Mouse (Mus musculus) limb, embryonic 12.5 days (tissue): Measurements from ENCODE around the gene Nrros. TPM values are rescaled to one million over a fixed set of nuclear protein-coding genes. Genes with fewer than 3 reads are reported as not detected.

Experiments
- ATAC-seq: fragments of 200-750 bp; cut with Nextera tagmentation; 2 replicates; pipeline ENCODE4 v1.8.0; 2017; ENCODE audit warnings: low read depth, moderate TSS enrichment; ENCODE audit not compliant: insufficient number of reproducible peaks, insufficient read depth, low FRiP score, low TSS enrichment
- H3K27ac ChIP-seq: fragments of 300-500 bp; sonication (generic); 2 replicates; pipeline ENCODE4 v1.5.1; 2016; ENCODE audit warnings: mild to moderate bottlenecking, moderate library complexity
- H3K27me3 ChIP-seq: fragments of 300-500 bp; sonication (generic); 2 replicates; pipeline ENCODE4 v1.6.1; 2016; ENCODE audit warnings: mild to moderate bottlenecking, moderate library complexity
- H3K36me3 ChIP-seq: fragments of 300-500 bp; sonication (generic); 2 replicates; pipeline ENCODE4 v1.6.1; 2016; ENCODE audit warnings: mild to moderate bottlenecking, moderate library complexity
- H3K4me1 ChIP-seq: fragments of 300-500 bp; sonication (generic); replicated peaks from 2 replicates; pipeline ENCODE4 v1.6.1; 2016
- H3K4me2 ChIP-seq: fragments of 300-500 bp; sonication (generic); 2 replicates; pipeline ENCODE4 v1.6.1; 2016; ENCODE audit warnings: mild to moderate bottlenecking, moderate library complexity
- H3K4me3 ChIP-seq: fragments of 300-500 bp; sonication (generic); replicated peaks from 2 replicates; pipeline ENCODE4 v1.5.1; 2016; ENCODE audit warnings: mild to moderate bottlenecking
- H3K9ac ChIP-seq: fragments of 300-500 bp; sonication (generic); replicated peaks from 2 replicates; pipeline ENCODE4 v1.6.1; 2016; ENCODE audit warnings: mild to moderate bottlenecking, moderate library complexity
- H3K9me3 ChIP-seq: fragments of 300-500 bp; sonication (generic); 2 replicates; pipeline ENCODE4 v1.6.1; 2016; ENCODE audit warnings: mild to moderate bottlenecking, moderate library complexity
- WGBS: fragments of 180-500 bp; shearing (Covaris S2); methylation state at CpG from one replicate; pipeline ENCODE4 v1.1.7; 2016; 5-methylcytosine and 5-hydroxymethylcytosine counted together
- polyA plus RNA-seq: library from polyadenylated mRNA; unstranded; fragments of >200 nt; fragmentation: Nextera tagmentation; extraction: Ambion mirVana; gene quantifications from 2 replicates; pipeline ENCODE4 v1.2.1, GENCODE M21; 2016

Gene Nrros
- polyA plus RNA-seq, result 9.4 and 9.9 TPM in 2 replicates

DNA sequence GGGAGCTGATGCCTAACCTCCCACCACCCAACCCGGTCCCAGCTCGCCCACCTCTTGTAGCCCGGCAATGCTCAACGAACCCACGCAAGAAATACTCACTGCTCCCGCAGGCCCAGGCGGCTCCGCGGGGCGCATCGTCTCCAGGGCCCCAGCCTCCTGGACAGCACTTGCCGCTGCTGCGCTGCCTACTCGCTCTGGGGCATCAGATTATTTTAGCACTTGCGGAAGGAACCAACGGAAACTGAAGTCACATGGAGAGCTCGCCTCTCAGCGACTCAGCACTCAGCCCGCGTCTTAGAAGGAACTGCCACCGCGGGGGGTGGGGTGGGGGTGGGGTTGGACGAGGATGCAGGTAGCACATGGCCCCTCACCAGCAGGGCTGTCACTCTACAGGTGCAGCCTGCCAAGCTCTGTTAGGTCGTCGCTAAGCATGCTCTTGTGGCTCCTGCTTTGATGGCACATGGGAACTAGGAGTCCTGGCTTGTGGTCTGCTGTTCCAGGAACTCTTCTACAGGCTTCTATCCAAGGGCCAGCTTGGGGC is at the start of gene Nrros:
Nrros (minus strand) TSS at position 314 of the 541 bp plus-strand sequence.
- H3K4me3 ChIP-seq, result peak within 1 kb of the TSS; percentile 46
- peaks cover 11% of the 10 kb centered on the region for H3K4me1 ChIP-seq
- no peaks in the 10 kb centered on the region for H3K36me3 ChIP-seq
- peaks cover 14% of the 10 kb centered on the region for H3K27me3 ChIP-seq
- no peak for ATAC-seq
- H3K27ac ChIP-seq, result no peak within 1 kb of the TSS
- WGBS, result 3% methylated on average over 25 of the region's 25 CpGs
- H3K4me2 ChIP-seq, result peak within 1 kb of the TSS; percentile 84
- H3K9ac ChIP-seq, result peak within 1 kb of the TSS; percentile 55
- H3K9me3 ChIP-seq, result no peaks in the 10 kb centered on the region

DNA sequence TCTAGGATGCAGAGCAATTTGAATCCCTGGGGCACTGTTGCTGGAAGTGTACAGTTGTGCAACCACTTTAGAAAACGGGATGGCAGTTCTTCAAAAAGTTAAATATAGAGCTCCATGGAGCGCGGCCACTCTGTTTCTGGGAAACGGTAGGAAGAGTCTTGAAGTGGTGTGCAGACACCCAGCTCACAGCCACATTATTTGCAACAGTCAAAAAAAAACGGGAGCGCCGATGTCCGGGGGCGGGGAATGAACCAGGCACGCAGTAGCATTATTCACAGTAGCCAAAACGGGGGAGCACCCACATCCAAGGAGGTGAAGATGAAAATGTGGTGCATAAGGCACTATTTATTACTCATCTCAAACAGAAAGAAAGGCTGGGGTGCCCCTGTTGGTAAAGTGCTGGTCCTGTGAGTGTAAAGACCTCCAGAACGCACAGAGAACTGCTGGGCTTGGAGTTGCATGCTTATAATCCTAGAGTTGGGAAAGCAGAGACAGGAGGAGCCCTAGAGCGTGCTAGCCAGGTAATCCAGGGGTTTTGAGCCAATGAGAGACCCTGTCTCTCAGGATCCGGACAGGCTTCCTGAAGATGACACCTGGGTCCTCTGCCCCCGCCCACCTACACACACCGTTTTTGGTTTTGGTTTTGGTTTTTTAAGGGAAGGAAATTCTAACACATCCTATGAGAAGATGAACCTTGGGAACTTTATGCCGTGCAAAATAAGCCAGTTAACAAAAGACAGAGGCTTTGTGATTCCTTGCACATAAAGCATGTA is 49.6 kb upstream of the Nrros start:
- no peak for ATAC-seq

DNA sequence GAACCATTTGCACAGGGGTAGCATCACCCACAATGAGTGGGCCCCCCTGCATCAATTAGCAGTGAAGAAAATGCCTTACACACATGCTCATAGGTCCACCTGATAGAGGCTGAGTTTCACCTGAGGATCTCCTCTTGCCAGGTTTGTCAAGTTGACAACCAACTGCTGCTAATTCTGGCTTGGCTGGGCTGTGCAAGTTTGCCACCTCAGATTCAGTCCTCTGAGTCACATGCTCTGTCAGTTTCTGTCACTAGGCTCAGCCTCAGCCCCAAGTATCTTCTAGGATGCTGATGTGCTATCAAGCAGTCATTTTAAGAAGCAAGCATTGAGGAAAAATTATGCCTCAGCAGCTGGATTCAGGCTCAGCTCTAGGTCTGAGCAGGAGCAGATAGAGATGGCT is 48.8 kb upstream of the Nrros start:
- Histone ChIP-seq H3K27ac (no peak overlapping the region), H3K4me1 (no peaks in the 10 kb centered on the region), H3K27me3 (no peaks in the 10 kb centered on the region; the same call in 1 of the 2 replicates), H3K4me3 (no peak overlapping the region), H3K9me3 (peaks cover 8% of the 10 kb centered on the region; the same call in 1 of the 2 replicates), H3K4me2 (no peak overlapping the region), H3K9ac (no peak overlapping the region), H3K36me3 (no peaks in the 10 kb centered on the region)
- no peak for ATAC-seq

More for the DNA sequence above, 49.6 kb upstream of the Nrros start:
- no peaks in the 10 kb centered on the region for H3K9me3 ChIP-seq
- H3K27ac ChIP-seq, result no peak overlapping the region
- no peaks in the 10 kb centered on the region for H3K36me3 ChIP-seq
- WGBS, result 76% methylated on average over 17 of the region's 17 CpGs
- H3K4me2 ChIP-seq, result no peak overlapping the region
- H3K4me1 ChIP-seq, result no peaks in the 10 kb centered on the region
- H3K4me3 ChIP-seq, result no peak overlapping the region
- H3K9ac ChIP-seq, result no peak overlapping the region
- H3K27me3 ChIP-seq, result no peaks in the 10 kb centered on the region; the same call in 1 of the 2 replicates

DNA sequence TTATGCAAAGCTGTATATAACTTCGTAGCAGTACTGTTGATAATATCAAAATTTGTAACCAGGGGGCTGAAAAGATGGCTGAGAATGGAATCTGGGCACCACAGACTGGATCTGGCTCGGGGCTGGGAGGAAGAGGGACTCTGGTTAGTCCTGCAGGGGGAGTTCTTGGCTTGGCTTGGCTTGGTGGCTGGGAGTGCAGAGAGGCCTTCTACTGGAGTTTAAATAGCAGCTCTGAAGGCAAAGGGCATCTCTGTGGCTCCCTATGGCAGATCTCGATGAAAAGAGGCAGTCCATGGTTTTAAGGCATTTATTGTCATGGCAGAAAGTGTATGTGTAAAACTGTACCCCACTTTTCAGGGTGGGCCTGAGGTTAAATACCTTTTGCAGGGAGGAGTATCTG is 39.5 kb upstream of the Nrros start:
- ATAC-seq, result no peak
- Histone ChIP-seq H3K27ac (no peak overlapping the region), H3K4me1 (peaks cover 9% of the 10 kb centered on the region), H3K9me3 (peaks cover 8% of the 10 kb centered on the region; the same call in 1 of the 2 replicates), H3K9ac (no peak overlapping the region), H3K27me3 (no peaks in the 10 kb centered on the region), H3K4me2 (no peak overlapping the region), H3K4me3 (no peak overlapping the region), H3K36me3 (no peaks in the 10 kb centered on the region)
- 56% methylated on average over 3 of the region's 3 CpGs for WGBS

DNA sequence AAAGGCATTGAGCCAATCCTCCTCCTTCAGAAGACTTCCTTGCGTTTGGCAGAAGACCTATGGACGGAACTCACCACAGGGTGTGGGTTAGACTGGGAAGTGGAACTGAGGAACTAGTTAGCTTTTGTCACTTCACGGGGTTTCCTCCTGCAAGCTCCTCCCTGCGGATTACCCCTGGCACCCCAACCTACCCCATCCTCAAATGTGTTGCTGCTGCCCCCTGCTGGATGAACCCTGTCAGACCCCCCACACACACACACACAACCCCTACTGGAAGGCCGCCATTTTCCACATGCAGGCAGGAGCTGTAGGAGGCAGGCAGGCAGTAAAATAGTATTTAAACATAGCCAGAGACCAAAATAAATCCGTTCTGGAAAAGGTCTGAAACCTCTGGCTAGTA is 37.3 kb upstream of the Nrros start:
- Histone ChIP-seq H3K36me3 (no peaks in the 10 kb centered on the region), H3K4me3 (no peak overlapping the region), H3K9me3 (no peaks in the 10 kb centered on the region), H3K27ac (no peak overlapping the region), H3K4me1 (peaks cover 9% of the 10 kb centered on the region), H3K9ac (no peak overlapping the region), H3K4me2 (no peak overlapping the region), H3K27me3 (no peaks in the 10 kb centered on the region)
- 67% methylated on average over 6 of the region's 6 CpGs for WGBS
- no peak for ATAC-seq

DNA sequence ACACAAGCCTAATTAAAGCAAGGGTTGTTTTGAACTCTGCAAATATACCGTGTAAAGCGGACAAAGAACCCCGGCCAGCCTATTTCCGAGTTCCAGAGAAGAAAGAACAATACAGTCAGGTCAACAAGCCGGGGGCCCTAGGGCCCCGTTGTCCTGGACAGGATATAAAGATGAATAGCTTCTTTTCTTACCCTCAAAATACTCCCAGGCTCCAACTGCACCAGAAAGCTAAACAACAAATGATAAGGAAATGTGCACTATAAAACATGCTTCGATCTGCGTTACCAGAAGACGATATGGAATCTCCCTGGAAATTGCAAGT is 35.6 kb upstream of the Nrros start:
- Histone ChIP-seq H3K27me3 (no peaks in the 10 kb centered on the region), H3K9me3 (no peaks in the 10 kb centered on the region), H3K27ac (no peak overlapping the region), H3K4me2 (peak overlapping the region; percentile 29; the same call in 1 of the 2 replicates), H3K36me3 (no peaks in the 10 kb centered on the region), H3K9ac (no peak overlapping the region), H3K4me1 (peaks cover 9% of the 10 kb centered on the region), H3K4me3 (no peak overlapping the region)
- no peak for ATAC-seq
- WGBS, result 74% methylated on average over 9 of the region's 9 CpGs

DNA sequence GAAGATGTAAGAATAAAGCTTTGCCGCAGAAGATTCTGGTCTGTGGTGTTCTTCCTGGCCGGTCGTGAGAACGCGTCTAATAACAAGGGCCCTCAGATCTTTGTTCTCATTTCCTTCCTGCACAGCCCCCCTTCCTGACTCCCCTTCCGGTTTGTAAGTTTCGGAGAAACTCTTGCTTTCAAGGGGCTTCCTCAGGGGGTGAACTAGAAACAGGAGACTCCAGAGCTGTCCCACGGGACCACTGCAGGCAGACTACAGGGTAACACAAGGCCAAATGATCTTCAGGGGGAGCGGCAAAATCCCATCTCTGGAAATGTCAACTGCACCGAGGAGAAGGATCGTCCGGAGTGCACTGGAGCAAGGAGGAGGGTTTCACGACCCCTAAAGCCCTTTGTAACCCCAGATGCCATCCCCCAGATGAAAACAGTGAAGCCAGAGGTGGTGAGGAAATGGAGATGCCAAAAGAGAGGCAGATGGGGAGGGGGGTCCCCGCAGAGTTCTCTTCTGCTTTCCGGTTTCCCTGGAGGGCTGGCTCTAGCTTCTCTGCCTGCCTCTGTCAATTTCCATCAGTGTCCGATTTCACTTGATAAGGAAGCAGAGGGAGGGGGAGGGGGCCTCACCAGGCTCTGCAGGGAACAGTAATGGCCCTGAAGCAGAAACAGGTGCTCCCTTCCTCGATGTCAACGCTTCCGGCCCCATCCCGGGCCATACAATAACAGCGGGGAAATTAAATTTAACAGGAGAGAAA is 35.0 kb upstream of the Nrros start:
- Histone ChIP-seq H3K4me2 (peak overlapping the region; percentile 29), H3K4me3 (no peak overlapping the region), H3K4me1 (peaks cover 9% of the 10 kb centered on the region), H3K27ac (0 out of 2 replicates have a peak overlapping the region, but pooled peaks have one; percentile 53), H3K27me3 (no peaks in the 10 kb centered on the region), H3K9ac (no peak overlapping the region), H3K36me3 (no peaks in the 10 kb centered on the region), H3K9me3 (no peaks in the 10 kb centered on the region)
- 56% methylated on average over 21 of the region's 21 CpGs for WGBS
- ATAC-seq, result no peak

DNA sequence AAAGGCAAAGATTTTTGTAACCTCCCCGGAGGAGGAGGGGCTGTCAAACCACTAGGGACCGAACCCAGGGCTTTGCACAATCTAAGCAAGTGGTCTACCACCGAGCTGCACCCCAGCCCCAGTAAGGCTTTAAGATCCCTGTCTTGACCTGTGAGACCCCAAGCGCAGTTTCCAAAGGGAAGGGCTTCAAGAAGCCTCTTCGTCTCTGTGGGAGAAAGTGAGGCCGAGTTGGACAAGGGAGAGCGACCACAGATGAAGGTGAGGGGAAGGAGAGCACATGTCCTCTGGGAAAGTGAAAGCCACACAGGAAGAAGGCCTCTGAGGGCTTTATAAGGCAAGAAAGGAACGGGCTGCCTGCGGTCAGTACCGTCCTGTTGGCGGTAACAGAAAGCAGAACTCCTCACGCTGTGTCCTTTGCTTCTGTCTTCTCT is 24.6 kb upstream of the Nrros start:
- H3K9me3 ChIP-seq, result no peaks in the 10 kb centered on the region
- H3K27me3 ChIP-seq, result no peaks in the 10 kb centered on the region
- no peak overlapping the region for H3K27ac ChIP-seq
- H3K4me3 ChIP-seq, result no peak overlapping the region
- H3K4me2 ChIP-seq, result no peak overlapping the region
- no peak for ATAC-seq
- no peaks in the 10 kb centered on the region for H3K36me3 ChIP-seq
- H3K9ac ChIP-seq, result no peak overlapping the region
- H3K4me1 ChIP-seq, result 0 out of 2 replicates have a peak, but pooled peaks cover 3% of the 10 kb centered on the region
- WGBS, result 57% methylated on average over 10 of the region's 12 CpGs

DNA sequence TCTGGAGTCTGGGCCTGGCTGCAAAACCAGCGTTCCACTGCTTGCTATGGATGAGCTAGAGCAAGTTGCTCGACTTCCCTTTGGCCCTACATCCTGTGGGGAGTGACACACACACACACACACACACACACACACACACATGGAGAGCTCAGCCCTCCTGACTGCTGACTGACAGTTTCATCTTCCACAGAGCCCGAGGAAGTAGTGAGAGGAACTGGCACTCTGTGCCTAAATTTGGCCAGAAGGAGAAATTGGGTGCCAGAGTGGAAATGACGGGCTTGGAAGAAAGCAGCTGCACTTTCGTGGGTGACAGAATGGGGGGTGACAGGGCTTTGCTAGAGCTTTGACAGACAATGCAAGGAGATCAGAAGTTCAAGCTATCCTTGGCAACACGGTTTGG is 23.7 kb upstream of the Nrros start:
- Histone ChIP-seq H3K4me2 (no peak overlapping the region), H3K9me3 (no peaks in the 10 kb centered on the region), H3K27ac (no peak overlapping the region), H3K4me1 (0 out of 2 replicates have a peak, but pooled peaks cover 3% of the 10 kb centered on the region), H3K27me3 (no peaks in the 10 kb centered on the region), H3K9ac (no peak overlapping the region), H3K4me3 (no peak overlapping the region), H3K36me3 (no peaks in the 10 kb centered on the region)
- 73% methylated on average over 6 of the region's 6 CpGs for WGBS
- ATAC-seq, result no peak

DNA sequence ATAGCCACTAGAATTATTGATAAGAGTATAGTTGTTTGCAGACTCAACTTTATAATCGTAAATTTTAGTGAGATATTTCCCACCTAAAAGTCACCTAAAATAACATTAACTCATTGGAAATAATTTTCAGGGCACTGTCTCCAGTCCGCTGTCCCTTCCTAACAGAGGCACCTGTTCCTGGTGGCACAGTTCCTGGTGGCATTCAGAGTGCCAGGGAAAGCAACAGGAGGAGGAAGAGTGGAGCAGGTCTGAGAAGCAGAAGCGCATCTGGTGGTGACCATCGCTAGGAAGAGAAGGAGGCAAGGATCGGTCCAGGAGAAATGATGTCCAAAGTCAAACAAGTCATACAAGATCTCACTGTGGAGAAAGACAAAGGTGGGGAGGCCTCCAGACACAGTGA is 20.7 kb upstream of the Nrros start:
- WGBS, result 96% methylated on average over 5 of the region's 5 CpGs

DNA sequence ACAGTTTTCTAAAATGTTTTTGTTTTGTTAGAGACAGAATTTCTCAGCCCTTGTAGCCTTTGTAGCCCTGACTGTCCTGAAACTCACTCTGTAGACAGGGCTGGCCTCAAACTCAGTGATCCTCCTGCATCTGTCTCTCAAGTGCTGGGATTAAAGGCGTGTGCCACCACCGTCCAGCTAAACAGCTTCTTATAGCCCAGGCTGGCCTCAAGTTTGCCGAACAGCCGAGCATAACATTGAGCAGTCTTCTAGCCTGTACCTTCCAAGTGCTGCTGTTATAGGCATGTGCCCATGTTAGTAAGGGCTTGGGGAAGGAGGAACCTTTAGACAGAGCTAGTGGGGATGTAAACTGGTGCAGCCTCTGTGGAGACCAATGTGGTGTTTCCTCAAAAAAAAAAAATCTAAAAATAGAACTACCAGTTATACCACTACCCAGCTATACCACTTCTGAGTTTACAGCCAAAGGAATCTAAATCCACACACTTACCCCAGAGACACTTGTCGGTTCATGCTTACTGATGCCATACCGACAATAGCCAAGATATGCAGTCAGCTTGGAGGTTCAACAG is 14.0 kb upstream of the Nrros start, which contains the start of gene Bex6:
Bex6 (plus strand) TSS at position 491 of the 569 bp plus-strand sequence.
- Histone ChIP-seq H3K27ac (no peak within 1 kb of the TSS), H3K4me2 (no peak within 1 kb of the TSS), H3K4me1 (peaks cover 5% of the 10 kb centered on the region), H3K36me3 (no peaks in the 10 kb centered on the region), H3K9ac (no peak within 1 kb of the TSS), H3K27me3 (no peaks in the 10 kb centered on the region), H3K4me3 (no peak within 1 kb of the TSS), H3K9me3 (no peaks in the 10 kb centered on the region)
- no peak for ATAC-seq
- WGBS, result 80% methylated on average over 6 of the region's 6 CpGs

More for the DNA sequence above, 20.7 kb upstream of the Nrros start:
- Histone ChIP-seq H3K9ac (no peak overlapping the region), H3K4me2 (no peak overlapping the region), H3K36me3 (no peaks in the 10 kb centered on the region), H3K27ac (no peak overlapping the region), H3K27me3 (no peaks in the 10 kb centered on the region), H3K4me1 (0 out of 2 replicates have a peak, but pooled peaks cover 3% of the 10 kb centered on the region), H3K9me3 (no peaks in the 10 kb centered on the region), H3K4me3 (no peak overlapping the region)
- no peak for ATAC-seq
